ENCODE assay signal across 12 mouse cellular contexts in genomic region chr1:134236142-134236541, GRCm38 (mm10). TPM values are rescaled to one million over a fixed set of nuclear protein-coding genes. Genes with fewer than 3 reads are reported as not detected.
DNase-seq lines count a peak whose midpoint lies in the region; ATAC-seq and TF ChIP-seq lines count a peak whose summit lies in the region.
"Had no signal": no experiment of that assay in that cellular context is flagged by ENCODE, and none has a peak within 500 bp of the region (broad histone marks: within the 10 kb centered on the region; RNA-seq: fewer than 3 reads in every experiment).

No protein-coding gene starts in this region.

- no peak overlapping the region for H3K4me3 ChIP-seq in heart, embryonic 10.5 days
- H3K4me3 ChIP-seq in limb, embryonic 12.5 days (replicated peaks): peak overlapping the region; percentile 52; the same call in 1 of the 2 replicates
- H3K4me3 ChIP-seq in limb, embryonic 10.5 days: no peak overlapping the region
- H3K4me3 ChIP-seq in forebrain, postnatal 0 days (ENCODE audit: low read depth, low read length): peak overlapping the region; percentile 55; the same call in 1 of the 2 replicates
- H3K4me3 ChIP-seq in midbrain, embryonic 15.5 days: no peak overlapping the region
- H3K4me3 ChIP-seq: myocyte had no signal

- peak overlapping the region; percentile 97; the same call in 1 of the 2 replicates for H3K4me2 ChIP-seq in limb, embryonic 12.5 days
- H3K4me2 ChIP-seq in forebrain, postnatal 0 days (ENCODE audit: low read depth): peak overlapping the region; percentile 89
- peak overlapping the region; percentile 86 for H3K4me2 ChIP-seq in midbrain, embryonic 15.5 days

- TF ChIP-seq CTCF in forebrain, postnatal 0 days (IDR thresholded peaks at IDR 0.05; ENCODE audit: low read depth): no peak

- DNase-seq in heart, embryonic 10.5 days (ENCODE audit: low spot score): no peak
- DNase-seq in heart, postnatal 10 days: no peak
- DNase-seq in limb, embryonic 10.5 days (ENCODE audit: low spot score): no peak
- no peak for DNase-seq in forebrain, postnatal 0 days
- DNase-seq in thymus, postnatal 25 days: no peak
- DNase-seq in c-Kit-positive CD71-positive TER-119-positive erythroid progenitor cells, embryonic 14.5 days (ENCODE audit: low spot score): no peak

- intact Hi-C loops in heart, postnatal 10 days (cut with DNase I): no loop called here

- peaks cover 64% of the 10 kb centered on the region for H3K4me1 ChIP-seq in heart, embryonic 10.5 days
- H3K4me1 ChIP-seq in limb, embryonic 12.5 days (replicated peaks): peaks cover 24% of the 10 kb centered on the region
- H3K4me1 ChIP-seq in limb, embryonic 10.5 days: peaks cover 35% of the 10 kb centered on the region
- peaks cover 17% of the 10 kb centered on the region for H3K4me1 ChIP-seq in forebrain, postnatal 0 days (ENCODE audit: insufficient read depth)
- H3K4me1 ChIP-seq in midbrain, embryonic 15.5 days: peaks cover 41% of the 10 kb centered on the region

- 39% methylated on average over 3 of the region's 3 CpGs for WGBS in heart, embryonic 10.5 days
- WGBS in limb, embryonic 12.5 days: 26% methylated on average over 3 of the region's 3 CpGs
- 29% methylated on average over 3 of the region's 3 CpGs for WGBS in limb, embryonic 10.5 days
- 50% methylated on average over 3 of the region's 3 CpGs for WGBS in forebrain, postnatal 0 days
- 19% methylated on average over 3 of the region's 3 CpGs for WGBS in midbrain, embryonic 15.5 days

- no peak overlapping the region for H3K9ac ChIP-seq in limb, embryonic 12.5 days (replicated peaks)
- 0 out of 2 replicates have a peak overlapping the region, but pooled peaks have one; percentile 72 for H3K9ac ChIP-seq in forebrain, postnatal 0 days
- H3K9ac ChIP-seq in midbrain, embryonic 15.5 days: no peak overlapping the region
- H3K9ac ChIP-seq: stomach, embryonic 15.5 days had no signal

- peaks cover 66% of the 10 kb centered on the region for H3K27me3 ChIP-seq in heart, embryonic 10.5 days (ENCODE audit: insufficient read depth, poor library complexity, severe bottlenecking)
- H3K27me3 ChIP-seq in limb, embryonic 12.5 days: peaks cover 59% of the 10 kb centered on the region
- H3K27me3 ChIP-seq in limb, embryonic 10.5 days (ENCODE audit: low read depth, poor library complexity, severe bottlenecking): peaks cover 76% of the 10 kb centered on the region
- H3K27me3 ChIP-seq in forebrain, postnatal 0 days (ENCODE audit: insufficient read depth, low read length): 0 out of 2 replicates have a peak, but pooled peaks cover 5% of the 10 kb centered on the region
- H3K27me3 ChIP-seq in midbrain, embryonic 15.5 days (replicated peaks): peaks cover 33% of the 10 kb centered on the region

- H3K36me3 ChIP-seq in heart, embryonic 10.5 days: no peaks in the 10 kb centered on the region
- H3K36me3 ChIP-seq in limb, embryonic 12.5 days: no peaks in the 10 kb centered on the region
- H3K36me3 ChIP-seq in limb, embryonic 10.5 days: no peaks in the 10 kb centered on the region
- H3K36me3 ChIP-seq in forebrain, postnatal 0 days (ENCODE audit: insufficient read depth): no peaks in the 10 kb centered on the region
- H3K36me3 ChIP-seq in midbrain, embryonic 15.5 days (replicated peaks): no peaks in the 10 kb centered on the region
- H3K36me3 ChIP-seq: stomach, embryonic 15.5 days had no signal

- H3K9me3 ChIP-seq in heart, embryonic 10.5 days: no peaks in the 10 kb centered on the region
- no peaks in the 10 kb centered on the region for H3K9me3 ChIP-seq in limb, embryonic 12.5 days
- no peaks in the 10 kb centered on the region for H3K9me3 ChIP-seq in limb, embryonic 10.5 days (replicated peaks)
- no peaks in the 10 kb centered on the region for H3K9me3 ChIP-seq in forebrain, postnatal 0 days (ENCODE audit: low read length)
- H3K9me3 ChIP-seq in midbrain, embryonic 15.5 days: no peaks in the 10 kb centered on the region
- H3K9me3 ChIP-seq: stomach, embryonic 15.5 days had no signal

- H3K27ac ChIP-seq in heart, embryonic 10.5 days: peak overlapping the region; percentile 85; the same call in 1 of the 2 replicates
- no peak overlapping the region for H3K27ac ChIP-seq in limb, embryonic 12.5 days
- H3K27ac ChIP-seq in limb, embryonic 10.5 days: no peak overlapping the region
- H3K27ac ChIP-seq in forebrain, postnatal 0 days (ENCODE audit: low read depth, low read length): peak overlapping the region; percentile 83; the same call in 1 of the 2 replicates
- H3K27ac ChIP-seq in midbrain, embryonic 15.5 days: no peak overlapping the region
- H3K27ac ChIP-seq: stomach, embryonic 15.5 days had no signal

- ATAC-seq in limb, embryonic 12.5 days (ENCODE audit: insufficient number of reproducible peaks, insufficient read depth, low FRiP score, low TSS enrichment, low read depth): no peak
- no peak for ATAC-seq in forebrain, postnatal 0 days
- 0 out of 2 replicates have a peak, but pooled peaks have one; percentile 15 for ATAC-seq in midbrain, embryonic 15.5 days (replicated peaks)

RNA-seq across cellular contexts. Expression of gene Adora1, which starts 0.9 kb away (rescaled TPM):
- 8.0 and 8.1 TPM in 2 replicates for polyA plus RNA-seq in heart, embryonic 10.5 days (2016; fragmentation: Nextera tagmentation; extraction: Ambion mirVana)
- 10 to 100 TPM; 12.0 to 19.4 TPM for total RNA-seq in heart, postnatal 10 days (2021)
- polyA plus RNA-seq in limb, embryonic 12.5 days (2016; fragmentation: Nextera tagmentation; extraction: Ambion mirVana): 1.5 and 3.0 TPM in 2 replicates
- polyA plus RNA-seq in limb, embryonic 10.5 days (2016; fragmentation: Nextera tagmentation; extraction: Ambion mirVana): 0.06 and 0.69 TPM in 2 replicates
- total RNA-seq in forebrain, postnatal 0 days (2014; rRNA removed): 38.4 and 41.5 TPM in 2 replicates
- 29.3 and 37.5 TPM in 2 replicates for polyA plus RNA-seq in forebrain, postnatal 0 days (2015; fragmentation: Nextera tagmentation; extraction: Ambion mirVana)
- polyA plus RNA-seq in midbrain, embryonic 15.5 days (2015; fragmentation: Nextera tagmentation; extraction: Ambion mirVana): 16.2 and 19.2 TPM in 2 replicates

RNA-seq across cellular contexts. Expression of gene Mybph, which starts 42.9 kb away (rescaled TPM):
- 0.33 and 0.43 TPM in 2 replicates for polyA plus RNA-seq in heart, embryonic 10.5 days (2016; fragmentation: Nextera tagmentation; extraction: Ambion mirVana)
- total RNA-seq in heart, postnatal 10 days (2021): under 1 TPM in 1 of 2 experiments, not detected in 1; 0.32 TPM
- polyA plus RNA-seq in limb, embryonic 12.5 days (2016; fragmentation: Nextera tagmentation; extraction: Ambion mirVana): 38.8 and 41.9 TPM in 2 replicates
- 0.56 and 0.98 TPM in 2 replicates for polyA plus RNA-seq in limb, embryonic 10.5 days (2016; fragmentation: Nextera tagmentation; extraction: Ambion mirVana)
- 0.10 and 0.23 TPM in 2 replicates for total RNA-seq in forebrain, postnatal 0 days (2014; rRNA removed)
- polyA plus RNA-seq in forebrain, postnatal 0 days (2015; fragmentation: Nextera tagmentation; extraction: Ambion mirVana): 0.12 TPM in 1 of 2 replicates, not detected in the other
- 0.13 and 0.19 TPM in 2 replicates for polyA plus RNA-seq in midbrain, embryonic 15.5 days (2015; fragmentation: Nextera tagmentation; extraction: Ambion mirVana)

RNA-seq across cellular contexts. Expression of gene Myog, which starts 53.6 kb away (rescaled TPM):
- polyA plus RNA-seq in heart, embryonic 10.5 days (2016; fragmentation: Nextera tagmentation; extraction: Ambion mirVana): 0.86 and 2.3 TPM in 2 replicates
- total RNA-seq in heart, postnatal 10 days (2021): not detected
- 108 and 119 TPM in 2 replicates for polyA plus RNA-seq in limb, embryonic 12.5 days (2016; fragmentation: Nextera tagmentation; extraction: Ambion mirVana)
- 2.0 and 16.0 TPM in 2 replicates for polyA plus RNA-seq in limb, embryonic 10.5 days (2016; fragmentation: Nextera tagmentation; extraction: Ambion mirVana)
- 0.08 and 0.29 TPM in 2 replicates for total RNA-seq in forebrain, postnatal 0 days (2014; rRNA removed)
- 0.19 and 0.28 TPM in 2 replicates for polyA plus RNA-seq in forebrain, postnatal 0 days (2015; fragmentation: Nextera tagmentation; extraction: Ambion mirVana)
- polyA plus RNA-seq in midbrain, embryonic 15.5 days (2015; fragmentation: Nextera tagmentation; extraction: Ambion mirVana): 0.10 TPM in 1 of 2 replicates, not detected in the other
- total RNA-seq: left cerebral cortex, postnatal 25 days had no signal
- polyA plus RNA-seq: large intestine, adult 2 months had no signal

RNA-seq across cellular contexts. Expression of gene Chil1, which starts 54.2 kb away (rescaled TPM):
- 0.87 and 1.1 TPM in 2 replicates for polyA plus RNA-seq in heart, embryonic 10.5 days (2016; fragmentation: Nextera tagmentation; extraction: Ambion mirVana)
- total RNA-seq in heart, postnatal 10 days (2021): under 1 TPM; 0.53 to 0.55 TPM
- polyA plus RNA-seq in limb, embryonic 12.5 days (2016; fragmentation: Nextera tagmentation; extraction: Ambion mirVana): 4.3 and 4.4 TPM in 2 replicates
- 0.80 TPM in 1 of 2 replicates, not detected in the other for polyA plus RNA-seq in limb, embryonic 10.5 days (2016; fragmentation: Nextera tagmentation; extraction: Ambion mirVana)
- 0.38 and 1.3 TPM in 2 replicates for total RNA-seq in forebrain, postnatal 0 days (2014; rRNA removed)
- polyA plus RNA-seq in forebrain, postnatal 0 days (2015; fragmentation: Nextera tagmentation; extraction: Ambion mirVana): 3.3 and 4.1 TPM in 2 replicates
- polyA plus RNA-seq in midbrain, embryonic 15.5 days (2015; fragmentation: Nextera tagmentation; extraction: Ambion mirVana): 1.5 and 3.3 TPM in 2 replicates

Comparison
In these comparisons a context has a peak if more than half of its experiments do, and no peak if none do; other contexts are left out.
1. H3K4me3 ChIP-seq: peak in limb, embryonic 12.5 days (single experiment) and forebrain, postnatal 0 days (single experiment); none in heart, embryonic 10.5 days (single experiment), limb, embryonic 10.5 days (single experiment) and midbrain, embryonic 15.5 days (single experiment).
2. RNA of gene Mybph, which starts 42.9 kb away (polyA plus RNA-seq): 38.8 to 41.9 TPM in limb, embryonic 12.5 days; 0.56 to 0.98 TPM in limb, embryonic 10.5 days, 0.33 to 0.43 TPM in heart, embryonic 10.5 days, 0.13 to 0.19 TPM in midbrain, embryonic 15.5 days and 0.12 TPM in forebrain, postnatal 0 days; every median in the first group is over 10 times any median in the second.
3. H3K27ac ChIP-seq: peak in heart, embryonic 10.5 days (single experiment) and forebrain, postnatal 0 days (single experiment); none in limb, embryonic 12.5 days (single experiment), limb, embryonic 10.5 days (single experiment) and midbrain, embryonic 15.5 days (single experiment).
4. Peak in every context shown above with its lines, with median percentiles within 50 percentile points of each other: H3K4me2 ChIP-seq.